Mouse (Mus musculus) lung, postnatal 0 days (tissue): ENCODE data around the gene Rnh1. TPM values are rescaled to one million over a fixed set of nuclear protein-coding genes. Genes with fewer than 3 reads are reported as not detected.
A peak's percentile ranks its signal among the peaks of the same experiment; 100 is the strongest.

Source experiments
- ATAC-seq: fragments of 200-750 bp; cut with Nextera tagmentation; 2 replicates; pipeline ENCODE4 v1.8.0; 2017; ENCODE audit warnings: moderate library complexity
- DNase-seq: peaks from one replicate; pipeline ENCODE4 v3.0.0-alpha.2; 2016; ENCODE audit warnings: low spot score
- H3K27ac ChIP-seq: fragments of 300-500 bp; sonication (generic); 2 replicates; pipeline ENCODE4 v1.5.1; 2014; ENCODE audit warnings: antibody characterized with exemption, mild to moderate bottlenecking, low read length, mixed read lengths
- H3K27me3 ChIP-seq: fragments of 300-500 bp; sonication (generic); replicated peaks from 2 replicates; pipeline ENCODE4 v1.6.1; 2014; ENCODE audit warnings: low read length, mixed read lengths; ENCODE audit not compliant: insufficient read depth
- H3K36me3 ChIP-seq: fragments of 300-500 bp; sonication (generic); 2 replicates; pipeline ENCODE4 v1.6.1; 2014; ENCODE audit warnings: low read length, mixed read lengths; ENCODE audit not compliant: insufficient read depth
- H3K4me1 ChIP-seq: fragments of 300-500 bp; sonication (generic); 2 replicates; pipeline ENCODE4 v1.6.1; 2014; ENCODE audit warnings: antibody characterized with exemption, low read depth, low read length, mixed read lengths; ENCODE audit not compliant: insufficient read depth
- H3K4me2 ChIP-seq: fragments of 300-500 bp; sonication (generic); replicated peaks from 2 replicates; pipeline ENCODE4 v1.6.1; 2014; ENCODE audit warnings: low read depth, mild to moderate bottlenecking, low read length, moderate library complexity, mixed read lengths
- H3K4me3 ChIP-seq: fragments of 300-500 bp; sonication (generic); 2 replicates; pipeline ENCODE4 v1.5.1; 2014; ENCODE audit warnings: low read depth, low read length
- H3K9ac ChIP-seq: fragments of 300-500 bp; sonication (generic); replicated peaks from 2 replicates; pipeline ENCODE4 v1.6.1; 2014; ENCODE audit warnings: low read depth, mild to moderate bottlenecking
- H3K9me3 ChIP-seq: fragments of 300-500 bp; sonication (generic); 2 replicates; pipeline ENCODE4 v1.6.1; 2016; ENCODE audit warnings: low read length, mixed read lengths
- CTCF ChIP-seq: IDR thresholded peaks from 2 replicates; pipeline ENCODE4 v1.5.1; 2016; ENCODE audit warnings: antibody characterized with exemption, mild to moderate bottlenecking
- EP300 ChIP-seq: IDR thresholded peaks from 2 replicates; pipeline ENCODE4 v1.6.1; 2016; ENCODE audit warnings: antibody characterized with exemption, mild to moderate bottlenecking, control low read depth
- WGBS: fragments of 180-500 bp; shearing (Covaris S2); extraction: QIAGEN DNeasy Blood & Tissue Kit; methylation state at CpG from one replicate; pipeline ENCODE4 v1.1.7; 2014; 5-methylcytosine and 5-hydroxymethylcytosine counted together
- polyA plus RNA-seq: library from polyadenylated mRNA; unstranded; fragments of >200 nt; fragmentation: Nextera tagmentation; extraction: Ambion mirVana; gene quantifications from 2 replicates; pipeline ENCODE4 v1.2.1, GENCODE M21; 2015

The Rnh1 gene
- polyA plus RNA-seq, 1 experiment from 2014 or later = 187 TPM

- TF ChIP-seq CTCF (no peak), EP300 (no peak)
- DNase-seq = no peak
- no peak overlapping the region for H3K4me3 ChIP-seq
- ATAC-seq = no peak
- H3K4me1 ChIP-seq = peaks cover 14% of the 10 kb centered on the region; the same call in 1 of the 2 replicates
- peaks cover 13% of the 10 kb centered on the region; the same call in 1 of the 2 replicates for H3K36me3 ChIP-seq
- no peak overlapping the region for H3K9ac ChIP-seq
- no peak overlapping the region for H3K27ac ChIP-seq
- H3K9me3 ChIP-seq = no peaks in the 10 kb centered on the region
- no peak overlapping the region for H3K4me2 ChIP-seq
- no peaks in the 10 kb centered on the region for H3K27me3 ChIP-seq
- WGBS = 92% methylated on average over 2 of the region's 2 CpGs
Measured at GRCm38 (mm10) chr7:141195754-141196153, 23.1 kb upstream of the Rnh1 start.

DNA sequence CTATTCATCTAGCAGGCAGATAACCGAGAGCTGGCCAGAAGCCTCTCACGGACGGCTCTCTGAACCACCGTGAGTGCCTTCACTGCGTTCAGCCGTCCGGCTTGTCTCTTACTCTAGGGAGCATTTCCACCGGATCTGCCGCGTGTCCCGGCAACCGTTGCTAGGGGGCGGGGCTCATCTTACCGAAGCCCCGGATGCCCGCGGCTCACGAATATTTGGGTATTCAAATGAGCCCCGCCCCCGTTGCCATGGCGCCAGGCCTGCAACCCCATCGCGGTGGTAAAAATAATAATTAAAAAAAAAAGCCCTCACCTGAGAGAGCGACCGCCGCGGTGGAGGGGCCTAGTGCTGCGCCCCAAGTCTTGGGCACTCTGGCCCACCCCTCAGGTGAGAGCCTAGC lies 22.2 kb upstream of the Rnh1 start:
- peak overlapping the region; percentile 93 for H3K4me2 ChIP-seq
- H3K9ac ChIP-seq = peak overlapping the region; percentile 34; the same call in 1 of the 2 replicates
- no peaks in the 10 kb centered on the region for H3K27me3 ChIP-seq
- peak overlapping the region; percentile 71; the same call in 1 of the 2 replicates for H3K27ac ChIP-seq
- H3K36me3 ChIP-seq = peaks cover 22% of the 10 kb centered on the region
- DNase-seq (peak; percentile 83), ATAC-seq (0 out of 2 replicates have a peak, but pooled peaks have one; percentile 8)
- H3K4me3 ChIP-seq = peak overlapping the region; percentile 90
- H3K4me1 ChIP-seq = peaks cover 14% of the 10 kb centered on the region; the same call in 1 of the 2 replicates
- no peaks in the 10 kb centered on the region for H3K9me3 ChIP-seq
- under 1% methylated on average over 28 of the region's 28 CpGs for WGBS
- no peak for TF ChIP-seq CTCF
- no peak for TF ChIP-seq EP300

- Histone ChIP-seq H3K4me1 (peaks cover 14% of the 10 kb centered on the region; the same call in 1 of the 2 replicates), H3K27me3 (no peaks in the 10 kb centered on the region), H3K4me2 (peak overlapping the region; percentile 93), H3K27ac (peak overlapping the region; percentile 71; the same call in 1 of the 2 replicates), H3K36me3 (peaks cover 26% of the 10 kb centered on the region), H3K4me3 (peak overlapping the region; percentile 90), H3K9me3 (no peaks in the 10 kb centered on the region), H3K9ac (peak overlapping the region; percentile 34; the same call in 1 of the 2 replicates)
- TF ChIP-seq EP300 = no peak
- no peak for TF ChIP-seq CTCF
- under 1% methylated on average over 23 of the region's 23 CpGs for WGBS
- ATAC-seq (no peak), DNase-seq (no peak)
Measured at GRCm38 (mm10) chr7:141194409-141194808, 21.8 kb upstream of the Rnh1 start.

DNA sequence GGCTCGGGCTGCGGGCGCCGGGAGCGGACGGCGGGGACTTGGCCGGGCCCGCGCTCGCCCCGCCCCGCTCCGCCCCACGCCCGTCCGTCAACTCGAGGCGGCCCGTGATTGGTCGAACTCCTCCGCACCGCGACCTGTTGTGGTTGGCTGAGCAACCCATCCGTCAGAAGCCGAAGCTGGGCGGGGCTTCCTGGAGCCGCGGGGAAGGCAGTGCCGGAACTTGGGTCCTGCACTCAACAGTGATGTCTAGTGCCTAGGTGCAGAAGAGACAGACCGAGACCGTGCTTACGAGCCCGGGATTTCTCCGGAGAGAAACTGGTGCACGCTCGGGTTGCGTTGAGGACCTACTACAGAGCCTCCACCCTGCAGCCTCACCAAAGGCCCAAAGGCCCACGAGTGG lies 21.3 kb upstream of the Rnh1 start, which contains the start of the genes Hras and Lrrc56:
Gene Hras (minus strand): TSS at position 58 of the 400 bp plus-strand sequence.
Gene Lrrc56 (plus strand): TSS at position 210 of the 400 bp plus-strand sequence.
- Histone ChIP-seq H3K27ac (peak within 1 kb of the TSS; percentile 90), H3K4me1 (peaks cover 14% of the 10 kb centered on the region; the same call in 1 of the 2 replicates), H3K4me2 (peak within 1 kb of the TSS; percentile 93), H3K36me3 (peaks cover 29% of the 10 kb centered on the region), H3K27me3 (no peaks in the 10 kb centered on the region), H3K9ac (peak within 1 kb of the TSS; percentile 83), H3K4me3 (peak within 1 kb of the TSS; percentile 90), H3K9me3 (no peaks in the 10 kb centered on the region)
- ATAC-seq (peak; percentile 96), DNase-seq (peak; percentile 98)
- no peak for TF ChIP-seq CTCF
- no peak for TF ChIP-seq EP300
- under 1% methylated on average over 26 of the region's 39 CpGs for WGBS

- ATAC-seq (peak; percentile 16), DNase-seq (peak; percentile 49)
- Histone ChIP-seq H3K27ac (peak overlapping the region; percentile 90), H3K36me3 (peaks cover 29% of the 10 kb centered on the region), H3K27me3 (no peaks in the 10 kb centered on the region), H3K9ac (peak overlapping the region; percentile 83), H3K4me1 (peaks cover 14% of the 10 kb centered on the region; the same call in 1 of the 2 replicates), H3K9me3 (no peaks in the 10 kb centered on the region), H3K4me2 (peak overlapping the region; percentile 93), H3K4me3 (peak overlapping the region; percentile 90)
- 6% methylated on average over 26 of the region's 43 CpGs for WGBS
- TF ChIP-seq CTCF = no peak
- TF ChIP-seq EP300 = no peak
Measured at GRCm38 (mm10) chr7:141193348-141193856, 20.7 kb upstream of the Rnh1 start.

GRCm38 (mm10) chr7:141192776-141193347 lies 20.2 kb upstream of the Rnh1 start:
- Histone ChIP-seq H3K9ac (peak overlapping the region; percentile 83), H3K27me3 (no peaks in the 10 kb centered on the region), H3K4me1 (peaks cover 14% of the 10 kb centered on the region; the same call in 1 of the 2 replicates), H3K4me3 (peak overlapping the region; percentile 90), H3K9me3 (no peaks in the 10 kb centered on the region), H3K4me2 (peak overlapping the region; percentile 93), H3K36me3 (peaks cover 29% of the 10 kb centered on the region), H3K27ac (peak overlapping the region; percentile 90)
- peak; percentile 86 for DNase-seq
- WGBS = 20% methylated on average over 12 of the region's 12 CpGs
- ATAC-seq = peak; percentile 19
- TF ChIP-seq EP300 (no peak), CTCF (no peak)
